Mouse (Mus musculus) embryonic facial prominence, embryonic 14.5 days (tissue): ENCODE results near the gene Kif12. TPM values are rescaled to one million over a fixed set of nuclear protein-coding genes. Genes with fewer than 3 reads are reported as not detected.

Experiments used
- ATAC-seq: fragments of 200-750 bp; cut with Nextera tagmentation; 2 replicates; pipeline ENCODE4 v1.8.0; 2017; ENCODE audit warnings: low read depth, moderate number of reproducible peaks, moderate TSS enrichment
- DNase-seq: peaks from one replicate; pipeline ENCODE4 v3.0.0-alpha.2; 2015; ENCODE audit warnings: low spot score
- H3K27ac ChIP-seq: fragments of 300-500 bp; sonication (generic); replicated peaks from 2 replicates; pipeline ENCODE4 v1.5.1; 2014; ENCODE audit warnings: low read depth, mild to moderate bottlenecking, low read length, moderate library complexity
- H3K27me3 ChIP-seq: fragments of 300-500 bp; sonication (generic); replicated peaks from 2 replicates; pipeline ENCODE4 v1.6.1; 2014; ENCODE audit warnings: low read length; ENCODE audit not compliant: control insufficient read depth, insufficient read depth
- H3K36me3 ChIP-seq: fragments of 300-500 bp; sonication (generic); 2 replicates; pipeline ENCODE4 v1.6.1; 2014; ENCODE audit warnings: low read length, mixed read lengths; ENCODE audit not compliant: control insufficient read depth, insufficient read depth
- H3K4me1 ChIP-seq: fragments of 300-500 bp; sonication (generic); 2 replicates; pipeline ENCODE4 v1.6.1; 2014; ENCODE audit warnings: antibody characterized with exemption, low read length; ENCODE audit not compliant: control insufficient read depth, insufficient read depth
- H3K4me2 ChIP-seq: fragments of 300-500 bp; sonication (generic); 2 replicates; pipeline ENCODE4 v1.6.1; 2014; ENCODE audit warnings: low read depth, mild to moderate bottlenecking, low read length, moderate library complexity, mixed read lengths
- H3K4me3 ChIP-seq: fragments of 300-500 bp; sonication (generic); 2 replicates; pipeline ENCODE4 v1.5.1; 2014; ENCODE audit warnings: low read depth, mild to moderate bottlenecking, low read length
- H3K9ac ChIP-seq: fragments of 300-500 bp; sonication (generic); 2 replicates; pipeline ENCODE4 v1.6.1; 2014; ENCODE audit warnings: low read depth, mild to moderate bottlenecking, low read length, moderate library complexity, mixed read lengths
- H3K9me3 ChIP-seq: fragments of 300-500 bp; sonication (generic); 2 replicates; pipeline ENCODE4 v1.6.1; 2016; ENCODE audit warnings: low read length; ENCODE audit not compliant: control insufficient read depth
- WGBS: fragments of 180-500 bp; shearing (Covaris S2); extraction: QIAGEN DNeasy Blood & Tissue Kit; methylation state at CpG from one replicate; pipeline ENCODE4 v1.1.7; 2014; 5-methylcytosine and 5-hydroxymethylcytosine counted together
- polyA plus RNA-seq: library from polyadenylated mRNA; unstranded; fragments of >200 nt; fragmentation: Nextera tagmentation; extraction: Ambion mirVana; gene quantifications from 2 replicates; pipeline ENCODE4 v1.2.1, GENCODE M21; 2014

The Kif12 gene
- not detected in 2 replicates for polyA plus RNA-seq

GRCm38 (mm10) chr4:63171969-63172685 is at the start of gene Kif12:
Gene Kif12 (minus strand): TSS chr4:63172131.
- DNase-seq: no peak
- Histone ChIP-seq H3K4me2 (no peak within 1 kb of the TSS), H3K4me3 (no peak within 1 kb of the TSS)

GRCm38 (mm10) chr4:63221096-63221958 is 49.4 kb upstream of the Kif12 start:
- no peaks in the 10 kb centered on the region for H3K9me3 ChIP-seq
- H3K27ac ChIP-seq: no peak overlapping the region
- ATAC-seq (peak; percentile 51; the same call in 1 of the 2 replicates), DNase-seq (peak; percentile 59)
- H3K4me1 ChIP-seq: peaks cover 23% of the 10 kb centered on the region
- H3K36me3 ChIP-seq: peaks cover 59% of the 10 kb centered on the region
- no peak overlapping the region for H3K9ac ChIP-seq
- no peaks in the 10 kb centered on the region for H3K27me3 ChIP-seq
- no peak overlapping the region for H3K4me2 ChIP-seq
- WGBS: 72% methylated on average over 15 of the region's 15 CpGs
- H3K4me3 ChIP-seq: no peak overlapping the region

More at GRCm38 (mm10) chr4:63171969-63172685, at the start of gene Kif12:
- H3K27ac ChIP-seq: no peak within 1 kb of the TSS
- ATAC-seq: no peak
- no peaks in the 10 kb centered on the region for H3K4me1 ChIP-seq
- peaks cover 12% of the 10 kb centered on the region; the same call in 1 of the 2 replicates for H3K27me3 ChIP-seq
- WGBS: 74% methylated on average over 4 of the region's 4 CpGs
- no peaks in the 10 kb centered on the region for H3K9me3 ChIP-seq
- H3K36me3 ChIP-seq: no peaks in the 10 kb centered on the region
- H3K9ac ChIP-seq: no peak within 1 kb of the TSS

- H3K36me3 ChIP-seq: peaks cover 44% of the 10 kb centered on the region
- 81% methylated on average over 6 of the region's 6 CpGs for WGBS
- ATAC-seq: no peak
- no peak overlapping the region for H3K4me2 ChIP-seq
- no peak overlapping the region for H3K9ac ChIP-seq
- 0 out of 2 replicates have a peak, but pooled peaks cover 2% of the 10 kb centered on the region for H3K27me3 ChIP-seq
- no peak for DNase-seq
- no peak overlapping the region for H3K4me3 ChIP-seq
- no peaks in the 10 kb centered on the region for H3K9me3 ChIP-seq
- H3K4me1 ChIP-seq: peaks cover 16% of the 10 kb centered on the region
- H3K27ac ChIP-seq: no peak overlapping the region
Measured at GRCm38 (mm10) chr4:63219635-63220034, 47.7 kb upstream of the Kif12 start.

- H3K9ac ChIP-seq: no peak overlapping the region
- no peak overlapping the region for H3K27ac ChIP-seq
- H3K9me3 ChIP-seq: no peaks in the 10 kb centered on the region
- no peak for ATAC-seq
- no peak overlapping the region for H3K4me3 ChIP-seq
- no peak for DNase-seq
- 0 out of 2 replicates have a peak, but pooled peaks cover 4% of the 10 kb centered on the region for H3K27me3 ChIP-seq
- 81% methylated on average over 3 of the region's 3 CpGs for WGBS
- no peak overlapping the region for H3K4me2 ChIP-seq
- H3K4me1 ChIP-seq: peaks cover 16% of the 10 kb centered on the region
- peaks cover 38% of the 10 kb centered on the region for H3K36me3 ChIP-seq
Measured at GRCm38 (mm10) chr4:63219059-63219458, 47.1 kb upstream of the Kif12 start.

GRCm38 (mm10) chr4:63217513-63217912 is 45.6 kb upstream of the Kif12 start:
- ATAC-seq: no peak
- no peak for DNase-seq
- Histone ChIP-seq H3K9me3 (no peaks in the 10 kb centered on the region), H3K4me2 (peak overlapping the region; percentile 67), H3K9ac (peak overlapping the region; percentile 37), H3K36me3 (peaks cover 27% of the 10 kb centered on the region; the same call in 1 of the 2 replicates), H3K4me1 (peaks cover 16% of the 10 kb centered on the region), H3K4me3 (peak overlapping the region; percentile 71), H3K27ac (0 out of 2 replicates have a peak overlapping the region, but pooled peaks have one; percentile 83), H3K27me3 (peaks cover 4% of the 10 kb centered on the region; the same call in 1 of the 2 replicates)
- 71% methylated on average over 4 of the region's 6 CpGs for WGBS

- Histone ChIP-seq H3K4me1 (peaks cover 16% of the 10 kb centered on the region), H3K36me3 (peaks cover 19% of the 10 kb centered on the region; the same call in 1 of the 2 replicates), H3K9ac (peak overlapping the region; percentile 88), H3K4me2 (peak overlapping the region; percentile 67), H3K27ac (peak overlapping the region; percentile 83), H3K9me3 (no peaks in the 10 kb centered on the region), H3K4me3 (peak overlapping the region; percentile 71), H3K27me3 (peaks cover 4% of the 10 kb centered on the region; the same call in 1 of the 2 replicates)
- WGBS: 16% methylated on average over 9 of the region's 9 CpGs
- ATAC-seq (peak; percentile 56), DNase-seq (peak; percentile 81)
Measured at GRCm38 (mm10) chr4:63216566-63216965, 44.6 kb upstream of the Kif12 start.

GRCm38 (mm10) chr4:63215993-63216531 is 44.1 kb upstream of the Kif12 start:
- peak; percentile 67 for DNase-seq
- peak; percentile 65 for ATAC-seq
- Histone ChIP-seq H3K27ac (peak overlapping the region; percentile 83), H3K9me3 (no peaks in the 10 kb centered on the region), H3K4me1 (peaks cover 16% of the 10 kb centered on the region), H3K4me2 (peak overlapping the region; percentile 67), H3K36me3 (peaks cover 14% of the 10 kb centered on the region; the same call in 1 of the 2 replicates), H3K4me3 (peak overlapping the region; percentile 71), H3K9ac (peak overlapping the region; percentile 88), H3K27me3 (peaks cover 4% of the 10 kb centered on the region; the same call in 1 of the 2 replicates)
- under 1% methylated on average over 24 of the region's 24 CpGs for whole genome bisulfite sequencing
